Mouse (Mus musculus) lung, adult 2 months (tissue): Measurements from ENCODE around the gene Cavin4. TPM values are rescaled to one million over a fixed set of nuclear protein-coding genes. Genes with fewer than 3 reads are reported as not detected.
A peak's percentile ranks its signal among the peaks of the same experiment; 100 is the strongest.
"Not testable (repeated sequence)": the region's sequence is repeated elsewhere in the genome, so short reads cannot be mapped to it uniquely, and the experiment has no call there.

ENCODE experiments used
- DNase-seq: peaks from one replicate; pipeline ENCODE4 v3.0.0; 2022
- H3K4me1 ChIP-seq: fragments of 200-500 bp; 2 replicates; pipeline ENCODE4 v1.6.1; 2011; ENCODE audit warnings: low read length; ENCODE audit not compliant: control insufficient read depth, insufficient read depth
- H3K4me3 ChIP-seq: fragments of 200-500 bp; replicated peaks from 2 replicates; pipeline ENCODE3; 2011; ENCODE audit warnings: low read depth, mild to moderate bottlenecking, control low read depth, low read length; ENCODE audit errors: extremely low read depth
- CTCF ChIP-seq: fragments of 200-500 bp; IDR thresholded peaks from 2 replicates; pipeline ENCODE4 v1.5.1; 2011; ENCODE audit warnings: mild to moderate bottlenecking, low read length, control low read depth; ENCODE audit not compliant: insufficient read depth
- POLR2A ChIP-seq: fragments of 200-500 bp; IDR thresholded peaks from 2 replicates; pipeline ENCODE4 v1.6.1; 2011; ENCODE audit warnings: low read depth, mild to moderate bottlenecking, control low read depth, low read length, borderline replicate concordance; ENCODE audit errors: extremely low read depth
- WGBS: fragments of 180-500 bp; shearing (Covaris S2); methylation state at CpG from one replicate; pipeline ENCODE4 v1.1.7; 2018; 5-methylcytosine and 5-hydroxymethylcytosine counted together
- polyA plus RNA-seq: library from polyadenylated mRNA; depleted of rRNA; stranded (reverse); fragments of >200 nt; gene quantifications from 2 replicates; pipeline ENCODE4 v1.2.3, GENCODE M21; 2012

The Cavin4 gene
- polyA plus RNA-seq, 1 experiment, result 1.5 TPM

DNA sequence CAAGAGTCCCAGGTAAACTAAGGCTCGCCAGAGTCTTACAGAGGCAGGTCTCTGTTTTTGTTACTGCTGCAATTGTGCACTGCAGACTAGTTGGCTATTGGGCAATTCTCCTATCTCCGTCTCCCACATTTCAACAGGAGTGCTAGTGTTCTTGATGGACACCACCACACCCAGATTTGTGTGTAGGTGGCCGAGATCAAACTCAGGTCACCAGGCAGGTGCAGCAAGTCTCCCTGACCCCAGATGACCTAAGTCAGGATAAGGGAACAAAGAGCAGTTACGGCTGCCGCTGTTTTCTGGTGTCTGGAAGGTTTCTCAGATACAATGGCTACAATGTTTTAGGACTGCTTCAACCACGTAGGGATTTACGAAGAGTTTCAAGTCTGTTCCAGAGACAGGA lies 16.9 kb downstream of the Cavin4 start:
- H3K4me1 ChIP-seq, result 0 out of 2 replicates have a peak, but pooled peaks cover 2% of the 10 kb centered on the region
- no peak for DNase-seq
- 56% methylated on average over 7 of the region's 7 CpGs for WGBS
- TF ChIP-seq CTCF (no peak), POLR2A (no peak)
- no peak overlapping the region for H3K4me3 ChIP-seq

DNA sequence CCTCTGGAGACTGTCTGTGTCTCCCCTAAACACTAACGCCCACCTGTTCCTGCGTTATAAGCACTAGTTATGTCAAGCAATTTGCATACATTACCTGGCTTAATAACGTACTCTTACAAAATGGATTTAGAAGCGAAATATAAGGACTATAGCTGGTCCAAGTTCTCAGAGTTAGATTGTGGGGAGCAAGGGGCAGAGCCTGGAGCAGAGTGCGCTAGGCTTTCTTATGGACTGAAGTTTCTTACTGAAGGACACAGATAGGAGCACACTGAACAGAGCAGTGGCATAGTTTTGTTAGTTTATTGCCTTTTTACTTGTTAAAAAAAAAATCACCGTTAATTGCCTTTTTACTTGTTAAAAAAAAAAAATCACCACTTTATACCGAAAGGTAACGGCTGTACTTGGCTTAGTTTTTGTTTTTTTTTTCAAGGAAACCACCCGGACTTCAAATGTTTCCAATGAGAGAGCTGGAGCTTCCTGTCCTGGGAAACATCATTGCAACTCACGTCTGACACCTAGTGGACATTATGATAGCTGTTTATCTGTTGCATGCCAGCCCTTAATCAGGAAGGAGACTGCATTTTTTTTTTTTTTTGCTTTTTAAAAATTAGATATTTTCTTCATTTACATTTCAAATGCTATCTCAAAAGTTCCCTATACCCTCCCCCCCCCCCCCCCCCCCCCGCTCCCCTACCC lies 17.5 kb downstream of the Cavin4 start:
- Histone ChIP-seq H3K4me3 (no peak overlapping the region), H3K4me1 (0 out of 2 replicates have a peak, but pooled peaks cover 2% of the 10 kb centered on the region)
- TF ChIP-seq POLR2A (no peak), CTCF (peak; percentile 33; the same call in 1 of the 2 replicates)
- DNase-seq, result no peak
- 34% methylated on average over 10 of the region's 11 CpGs for WGBS

DNA sequence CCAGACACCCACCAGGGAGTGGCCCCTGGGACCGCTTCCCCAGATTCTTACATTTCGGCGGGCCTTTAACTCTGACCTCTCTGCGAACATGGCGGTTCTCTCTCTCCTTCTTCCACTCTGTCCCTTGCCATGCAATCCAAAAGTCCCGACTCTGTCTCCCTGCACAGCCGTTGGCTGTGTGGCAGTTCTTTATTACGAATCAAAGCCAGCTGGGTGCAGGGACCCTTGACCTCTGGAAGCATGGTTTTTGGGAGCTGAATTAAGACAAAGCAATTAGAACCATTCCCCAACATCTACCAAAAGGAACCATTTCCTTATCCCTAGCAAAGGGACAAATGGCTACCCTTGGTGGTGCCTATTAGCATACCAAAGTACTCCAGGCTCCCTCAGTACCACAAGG lies 19.8 kb downstream of the Cavin4 start:
- TF ChIP-seq POLR2A (no peak), CTCF (no peak)
- Histone ChIP-seq H3K4me3 (no peak overlapping the region), H3K4me1 (0 out of 2 replicates have a peak, but pooled peaks cover 2% of the 10 kb centered on the region)
- DNase-seq, result no peak
- 92% methylated on average over 8 of the region's 8 CpGs for WGBS

GRCm38 (mm10) chr4:48683633-48684209 lies 20.4 kb downstream of the Cavin4 start:
- DNase-seq, result not testable (repeated sequence)

DNA sequence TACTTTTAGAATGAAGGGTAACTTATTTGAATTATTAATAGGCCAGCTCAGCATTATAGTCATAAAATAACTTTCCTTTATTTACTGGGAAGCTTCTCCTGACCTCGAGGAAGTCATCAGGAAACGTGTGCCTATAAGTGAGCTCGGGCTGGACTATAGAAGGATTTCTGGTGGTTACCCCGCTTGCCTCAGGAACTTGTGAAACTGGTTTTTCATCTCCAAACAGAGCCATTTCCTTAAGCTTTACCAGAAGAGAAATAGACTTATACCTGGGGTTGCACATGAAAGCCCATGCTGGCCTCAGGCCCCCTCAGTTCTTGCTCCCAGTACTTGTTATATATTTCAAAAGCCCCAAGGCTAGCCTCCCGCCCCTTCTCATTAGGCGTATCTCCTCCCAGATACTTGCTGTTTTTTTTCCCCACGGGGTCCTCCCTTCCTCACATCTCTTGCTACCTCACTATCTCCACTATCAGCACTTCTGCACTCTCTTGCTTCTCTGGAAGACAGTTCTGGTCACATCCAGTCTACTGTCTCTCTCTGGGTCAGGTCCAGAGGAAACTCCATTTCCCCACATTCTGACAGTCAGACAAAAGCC lies 21.4 kb downstream of the Cavin4 start:
- TF ChIP-seq CTCF (no peak), POLR2A (no peak)
- WGBS, result 37% methylated on average over 7 of the region's 7 CpGs
- Histone ChIP-seq H3K4me3 (no peak overlapping the region), H3K4me1 (0 out of 2 replicates have a peak, but pooled peaks cover 2% of the 10 kb centered on the region)
- no peak for DNase-seq

More at GRCm38 (mm10) chr4:48683633-48684209, 20.4 kb downstream of the Cavin4 start:
- WGBS, result 91% methylated on average over 18 of the region's 21 CpGs
- H3K4me3 ChIP-seq, H3K4me1 ChIP-seq: not testable (repeated sequence)

DNA sequence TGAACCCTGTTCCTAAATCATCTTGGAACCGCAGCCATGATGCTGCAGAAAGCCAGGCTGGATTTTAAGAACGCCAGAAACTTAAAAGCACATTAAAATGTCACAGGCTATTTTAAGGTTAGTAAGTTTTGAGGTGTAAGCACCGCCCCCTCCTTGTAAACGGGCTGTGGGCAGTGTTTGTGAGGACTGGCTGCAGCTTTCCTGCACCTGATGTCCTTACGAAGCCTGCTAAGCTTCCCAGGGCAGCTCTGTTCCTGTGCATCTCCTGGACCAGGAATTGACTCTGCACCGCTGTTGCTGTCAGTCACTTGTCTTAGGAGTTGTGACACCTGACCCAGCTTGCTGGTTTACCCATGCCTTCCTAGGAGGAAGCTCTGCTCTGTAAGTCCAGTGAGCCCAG lies 24.8 kb downstream of the Cavin4 start:
- TF ChIP-seq POLR2A, result no peak
- no peak for TF ChIP-seq CTCF
- no peak overlapping the region for H3K4me3 ChIP-seq
- no peak for DNase-seq
- no peaks in the 10 kb centered on the region for H3K4me1 ChIP-seq
- WGBS, result 73% methylated on average over 6 of the region's 6 CpGs

DNA sequence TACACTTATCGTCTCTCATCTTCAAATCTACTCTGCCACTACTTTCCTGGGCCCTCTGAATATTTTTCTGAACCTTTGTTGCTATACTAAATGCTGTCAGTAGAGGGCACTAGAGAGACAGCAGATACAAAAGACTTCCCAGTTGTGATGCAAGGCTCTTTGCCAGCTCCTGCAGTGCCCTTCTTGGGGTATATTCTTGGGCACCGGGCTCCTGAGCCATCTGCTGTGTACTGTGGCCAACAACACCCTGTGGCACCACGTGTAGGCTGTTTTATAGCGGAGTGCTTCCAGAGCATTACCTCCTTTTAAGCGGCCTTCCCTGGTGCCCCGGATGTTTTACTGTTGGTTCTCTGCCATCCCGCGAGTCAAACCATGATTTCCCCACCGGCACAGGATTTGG lies 27.3 kb downstream of the Cavin4 start:
- no peaks in the 10 kb centered on the region for H3K4me1 ChIP-seq
- no peak for DNase-seq

GRCm38 (mm10) chr4:48691793-48692437 lies 28.6 kb downstream of the Cavin4 start:
- DNase-seq, result no peak

More for the DNA sequence above, 27.3 kb downstream of the Cavin4 start:
- WGBS, result 73% methylated on average over 9 of the region's 9 CpGs
- TF ChIP-seq CTCF, result peak; percentile 15; the same call in 1 of the 2 replicates
- no peak for TF ChIP-seq POLR2A
- H3K4me3 ChIP-seq, result no peak overlapping the region

GRCm38 (mm10) chr4:48692736-48693292 lies 29.5 kb downstream of the Cavin4 start:
- H3K4me3 ChIP-seq, result no peak overlapping the region
- H3K4me1 ChIP-seq, result no peaks in the 10 kb centered on the region
- TF ChIP-seq CTCF, result no peak
- no peak for TF ChIP-seq POLR2A
- 53% methylated on average over 9 of the region's 9 CpGs for WGBS
- no peak for DNase-seq

More at GRCm38 (mm10) chr4:48691793-48692437, 28.6 kb downstream of the Cavin4 start:
- Histone ChIP-seq H3K4me1 (no peaks in the 10 kb centered on the region), H3K4me3 (no peak overlapping the region)
- WGBS, result 40% methylated on average over 7 of the region's 7 CpGs
- TF ChIP-seq CTCF (peak; percentile 85), POLR2A (no peak)
